Mouse (Mus musculus): ENCODE measurements around the gene Spib.

- TF ChIP-seq CTCF (IDR thresholded peaks at IDR 0.05; ENCODE audit: low read depth, low read length) (no peak), POLR2A (IDR thresholded peaks at IDR 0.05; ENCODE audit: extremely low read depth, insufficient read depth, low read length) (no peak)
These were observed 664 bp downstream of the Spib start for GRCm38 (mm10) chr7:44531207-44531606.
